Mouse (Mus musculus) MEL (cell line): Measurements from ENCODE around the gene Tdo2. TPM values are rescaled to one million over a fixed set of nuclear protein-coding genes. Genes with fewer than 3 reads are reported as not detected.

Experiments used
- DNase-seq: peaks from one replicate; pipeline ENCODE4 v3.0.0; 2011; ENCODE audit warnings: low read depth, low spot score
- H3K27ac ChIP-seq: 2 replicates; pipeline ENCODE4 v1.5.1; 2012; ENCODE audit warnings: low read depth, mild to moderate bottlenecking, control low read depth, low read length, moderate library complexity; ENCODE audit not compliant: control insufficient read depth
- H3K27me3 ChIP-seq, 2 experiments: fragments of 150-350 bp in 1 of 2; sonication (generic) in 1 of 2; 2 replicates each; pipeline ENCODE4 v1.6.1; 2012; ENCODE audit warnings: low read length in 2 of 2, mild to moderate bottlenecking in 2 of 2, improper control_type of control experiment in 1 of 2, moderate library complexity in 1 of 2; ENCODE audit not compliant: insufficient read depth in 2 of 2, control insufficient read depth in 1 of 2
- H3K36me3 ChIP-seq, 2 experiments: 2 replicates each; pipeline ENCODE4 v1.6.1; 2012 to 2014; ENCODE audit warnings: low read length in 2 of 2, improper control_type of control experiment in 1 of 2, inconsistent platforms in 1 of 2, mild to moderate bottlenecking in 1 of 2; ENCODE audit not compliant: insufficient read depth in 2 of 2, control insufficient read depth in 1 of 2
- H3K4me1 ChIP-seq, 2 experiments: fragments of 150-350 bp in 1 of 2; sonication (generic) in 1 of 2; 2 replicates each; pipeline ENCODE4 v1.6.1; 2012; ENCODE audit warnings: low read length in 2 of 2, improper control_type of control experiment in 1 of 2, mild to moderate bottlenecking in 1 of 2; ENCODE audit not compliant: insufficient read depth in 2 of 2, control insufficient read depth in 1 of 2
- H3K4me3 ChIP-seq, 2 experiments: fragments of 150-350 bp in 1 of 2; sonication (generic) in 1 of 2; 2 replicates each; pipeline ENCODE4 v1.5.1; 2012; ENCODE audit warnings: low read depth in 2 of 2, low read length in 2 of 2, mild to moderate bottlenecking in 2 of 2, moderate library complexity in 2 of 2, control low read depth in 1 of 2, improper control_type of control experiment in 1 of 2; ENCODE audit not compliant: control insufficient read depth in 1 of 2, insufficient read depth in 1 of 2
- H3K79me2 ChIP-seq: 2 replicates; pipeline ENCODE4 v1.6.1; 2012; ENCODE audit warnings: mild to moderate bottlenecking, low read length, moderate library complexity; ENCODE audit not compliant: control insufficient read depth, poor library complexity, insufficient read depth
- H3K9ac ChIP-seq: 2 replicates; pipeline ENCODE4 v1.6.1; 2012; ENCODE audit warnings: low read depth, mild to moderate bottlenecking, control low read depth, low read length, moderate library complexity; ENCODE audit not compliant: control insufficient read depth, poor library complexity, severe bottlenecking
- H3K9me3 ChIP-seq: fragments of 150-350 bp; sonication (generic); replicated peaks from 2 replicates; pipeline ENCODE4 v1.6.1; 2012; ENCODE audit warnings: mild to moderate bottlenecking, low read length, improper control_type of control experiment, moderate library complexity; ENCODE audit not compliant: insufficient read depth
- BHLHE40 ChIP-seq: IDR thresholded peaks from 2 replicates; pipeline ENCODE4 v1.6.1; 2012; ENCODE audit warnings: low read depth, mild to moderate bottlenecking, inconsistent platforms, low read length, improper control_type of control experiment, borderline replicate concordance
- CHD1 ChIP-seq: IDR thresholded peaks from 2 replicates; pipeline ENCODE4 v1.6.1; 2012; ENCODE audit warnings: low read depth, mild to moderate bottlenecking, inconsistent platforms, low read length, improper control_type of control experiment
- CHD2 ChIP-seq: IDR thresholded peaks from 2 replicates; pipeline ENCODE4 v1.6.1; 2011; ENCODE audit warnings: low read length, improper control_type of control experiment
- CTCF ChIP-seq, 3 experiments: IDR thresholded peaks in 2 of 3; conservative IDR thresholded peaks in 1 of 3; 2 replicates each; pipeline ENCODE4 v1.5.1; 2011 to 2012; ENCODE audit warnings: low read length in 3 of 3, low read depth in 2 of 3, mild to moderate bottlenecking in 2 of 3, improper control_type of control experiment in 1 of 3, inconsistent platforms in 1 of 3, mixed read lengths in 1 of 3, moderate library complexity in 1 of 3; ENCODE audit not compliant: control insufficient read depth in 1 of 3, insufficient read depth in 1 of 3, poor library complexity in 1 of 3, severe bottlenecking in 1 of 3
- E2F4 ChIP-seq: IDR thresholded peaks from 2 replicates; pipeline ENCODE4 v1.6.1; 2011; ENCODE audit warnings: low read depth, low read length, improper control_type of control experiment, borderline replicate concordance
- EP300 ChIP-seq, 2 experiments: IDR thresholded peaks; 2 replicates each; pipeline ENCODE4 v1.6.1; 2011; ENCODE audit warnings: improper control_type of control experiment in 2 of 2, low read length in 2 of 2, low read depth in 1 of 2, mild to moderate bottlenecking in 1 of 2
- ETS1 ChIP-seq: IDR thresholded peaks from 2 replicates; pipeline ENCODE4 v1.6.1; 2012; ENCODE audit warnings: low read depth, mild to moderate bottlenecking, inconsistent platforms, low read length, improper control_type of control experiment, moderate library complexity
- GABPA ChIP-seq: IDR thresholded peaks from 2 replicates; pipeline ENCODE4 v1.6.1; 2012; ENCODE audit warnings: low read depth, mild to moderate bottlenecking, inconsistent platforms, low read length, improper control_type of control experiment, moderate library complexity
- GATA1 ChIP-seq: IDR thresholded peaks from 2 replicates; pipeline ENCODE4 v1.6.1; 2011; ENCODE audit warnings: low read depth, low read length, improper control_type of control experiment
- JUND ChIP-seq: IDR thresholded peaks from 2 replicates; pipeline ENCODE4 v1.6.1; 2011; ENCODE audit warnings: low read depth, mild to moderate bottlenecking, improper control_type of control experiment, low read length
- MAFK ChIP-seq: IDR thresholded peaks from 2 replicates; pipeline ENCODE4 v1.6.1; 2011; ENCODE audit warnings: low read depth, mild to moderate bottlenecking, low read length, improper control_type of control experiment, borderline replicate concordance
- MAZ ChIP-seq: IDR thresholded peaks from 2 replicates; pipeline ENCODE4 v1.6.1; 2012; ENCODE audit warnings: low read depth, mild to moderate bottlenecking, inconsistent platforms, low read length, improper control_type of control experiment
- MXI1 ChIP-seq: IDR thresholded peaks from 2 replicates; pipeline ENCODE4 v1.6.1; 2011; ENCODE audit warnings: mild to moderate bottlenecking, low read depth, low read length, improper control_type of control experiment
- MYC ChIP-seq: IDR thresholded peaks from 2 replicates; pipeline ENCODE4 v1.6.1; 2011; ENCODE audit warnings: low read depth, mild to moderate bottlenecking, low read length, improper control_type of control experiment, moderate library complexity
- NELFE ChIP-seq: IDR thresholded peaks from 2 replicates; pipeline ENCODE4 v1.6.1; 2011; ENCODE audit warnings: low read depth, low read length, improper control_type of control experiment
- POLR2AphosphoS2 ChIP-seq: IDR thresholded peaks from 2 replicates; pipeline ENCODE4 v1.6.1; 2011; ENCODE audit warnings: low read length, improper control_type of control experiment
- RAD21 ChIP-seq: IDR thresholded peaks from 2 replicates; pipeline ENCODE4 v1.6.1; 2011; ENCODE audit warnings: mild to moderate bottlenecking, low read depth, low read length, improper control_type of control experiment
- SIN3A ChIP-seq: IDR thresholded peaks from 2 replicates; pipeline ENCODE4 v1.6.1; 2012; ENCODE audit warnings: low read length, improper control_type of control experiment, inconsistent platforms
- SMC3 ChIP-seq: IDR thresholded peaks from 2 replicates; pipeline ENCODE4 v1.6.1; 2011; ENCODE audit warnings: low read depth, low read length, improper control_type of control experiment
- TAL1 ChIP-seq: IDR thresholded peaks from 2 replicates; pipeline ENCODE4 v1.6.1; 2012; ENCODE audit warnings: mild to moderate bottlenecking, inconsistent platforms, low read length, moderate library complexity, mixed read lengths
- TBP ChIP-seq: IDR thresholded peaks from 2 replicates; pipeline ENCODE4 v1.8.0; 2011; ENCODE audit warnings: low read depth, low read length, improper control_type of control experiment
- TCF12 ChIP-seq: IDR thresholded peaks from 2 replicates; pipeline ENCODE4 v1.6.1; 2014; ENCODE audit warnings: low read depth, mild to moderate bottlenecking, inconsistent platforms, low read length, improper control_type of control experiment, moderate library complexity
- UBTF ChIP-seq: IDR thresholded peaks from 2 replicates; pipeline ENCODE4 v1.6.1; 2012; ENCODE audit warnings: low read depth, mild to moderate bottlenecking, inconsistent platforms, low read length, improper control_type of control experiment, moderate library complexity, borderline replicate concordance; ENCODE audit not compliant: insufficient read depth
- USF1 ChIP-seq: IDR thresholded peaks from 2 replicates; pipeline ENCODE4 v1.6.1; 2014; ENCODE audit warnings: low read depth, mild to moderate bottlenecking, inconsistent platforms, low read length, improper control_type of control experiment, moderate library complexity
- USF2 ChIP-seq, 2 experiments: IDR thresholded peaks; 2 replicates each; pipeline ENCODE4 v1.6.1; 2011 to 2012; ENCODE audit warnings: improper control_type of control experiment in 2 of 2, low read length in 2 of 2, borderline replicate concordance in 1 of 2, inconsistent platforms in 1 of 2, low read depth in 1 of 2, mild to moderate bottlenecking in 1 of 2; ENCODE audit not compliant: insufficient read depth in 1 of 2
- ZC3H11A ChIP-seq: IDR thresholded peaks from 2 replicates; pipeline ENCODE4 v1.6.1; 2012; ENCODE audit warnings: low read depth, mild to moderate bottlenecking, inconsistent platforms, low read length, improper control_type of control experiment
- ZKSCAN1 ChIP-seq: IDR thresholded peaks from 2 replicates; pipeline ENCODE4 v1.6.1; 2012; ENCODE audit warnings: low read depth, mild to moderate bottlenecking, inconsistent platforms, low read length, improper control_type of control experiment, moderate library complexity
- ZMIZ1 ChIP-seq: IDR thresholded peaks from 2 replicates; pipeline ENCODE4 v1.6.1; 2012; ENCODE audit warnings: low read depth, mild to moderate bottlenecking, inconsistent platforms, low read length, improper control_type of control experiment, moderate library complexity
- ZNF384 ChIP-seq: IDR thresholded peaks from 2 replicates; pipeline ENCODE4 v1.6.1; 2012; ENCODE audit warnings: low read depth, mild to moderate bottlenecking, inconsistent platforms, low read length, improper control_type of control experiment
- polyA plus RNA-seq, 2 experiments: library from polyadenylated mRNA; stranded (reverse) in 1 of 2; unstranded in 1 of 2; fragments of >175 nt in 1 of 2; fragments of >200 nt in 1 of 2; gene quantifications; 2 replicates each; pipeline versions ENCODE4 v1.2.1 to v1.2.4; 2012; ENCODE audit warnings: low replicate concordance in 2 of 2, low read depth in 1 of 2; ENCODE audit not compliant: insufficient read length in 2 of 2, insufficient read depth in 1 of 2, missing spikeins in 1 of 2
- total RNA-seq: library from RNA; depleted of rRNA; stranded (reverse); fragments of 300-350 nt; gene quantifications from 2 replicates; pipeline ENCODE4 v1.2.3, GENCODE M21; 2012

Gene Tdo2
- total and polyA plus RNA-seq, 3 experiments, result not detected

DNA sequence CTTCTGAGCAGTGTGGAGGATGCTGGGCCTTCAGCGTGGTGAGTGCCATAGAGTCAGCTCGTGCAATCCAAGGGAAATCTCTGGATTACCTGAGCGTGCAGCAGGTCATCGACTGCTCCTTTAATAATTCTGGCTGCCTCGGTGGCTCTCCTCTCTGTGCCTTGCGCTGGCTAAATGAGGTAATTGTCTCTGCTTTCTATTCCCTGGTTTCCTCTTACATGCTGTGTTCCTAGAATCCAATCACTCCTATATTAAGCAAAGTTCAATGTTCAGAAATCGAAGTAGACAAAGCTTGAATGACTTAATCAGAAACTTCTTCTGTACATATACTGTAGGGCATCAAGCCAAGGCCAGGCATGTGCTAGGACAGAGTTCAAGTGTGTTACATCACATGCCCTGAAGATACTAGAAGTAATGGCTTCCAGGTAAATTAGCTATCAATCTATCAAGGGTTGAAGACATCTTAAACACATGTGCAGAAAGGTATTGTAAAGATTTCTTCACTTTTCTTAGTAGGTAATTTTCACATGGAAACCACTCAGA lies 31.1 kb downstream of the Tdo2 start:
- Histone ChIP-seq H3K4me3 (no peak overlapping the region), H3K9me3 (no peaks in the 10 kb centered on the region), H3K36me3 (no peaks in the 10 kb centered on the region), H3K27ac (no peak overlapping the region), H3K9ac (no peak overlapping the region), H3K4me1 (no peaks in the 10 kb centered on the region), H3K27me3 (no peaks in the 10 kb centered on the region), H3K79me2 (no peaks in the 10 kb centered on the region)
- no peak for TF ChIP-seq EP300 (IDR thresholded peaks at IDR 0.05; ENCODE audit: low read depth in 1 of 2, low read length in 2 of 2)
- TF ChIP-seq SMC3, result no peak
- TF ChIP-seq GATA1, result no peak
- TF ChIP-seq BHLHE40, result no peak
- TF ChIP-seq MYC, result no peak
- TF ChIP-seq CHD1, result no peak
- TF ChIP-seq CHD2, result no peak
- no peak for TF ChIP-seq ZNF384
- TF ChIP-seq ZC3H11A, result no peak
- no peak for TF ChIP-seq POLR2AphosphoS2
- no peak for TF ChIP-seq UBTF
- no peak for TF ChIP-seq NELFE
- TF ChIP-seq TBP, result no peak
- TF ChIP-seq SIN3A, result no peak
- no peak for TF ChIP-seq CTCF (IDR thresholded peaks at IDR 0.05 in 2 of 3, conservative IDR thresholded peaks at IDR 0.05 in 1 of 3; ENCODE audit: control insufficient read depth in 1 of 3, insufficient read depth in 1 of 3, low read depth in 2 of 3, low read length in 3 of 3, poor library complexity in 1 of 3, severe bottlenecking in 1 of 3)
- no peak for TF ChIP-seq JUND
- TF ChIP-seq MAZ, result no peak
- no peak for TF ChIP-seq RAD21
- DNase-seq, result no peak

DNA sequence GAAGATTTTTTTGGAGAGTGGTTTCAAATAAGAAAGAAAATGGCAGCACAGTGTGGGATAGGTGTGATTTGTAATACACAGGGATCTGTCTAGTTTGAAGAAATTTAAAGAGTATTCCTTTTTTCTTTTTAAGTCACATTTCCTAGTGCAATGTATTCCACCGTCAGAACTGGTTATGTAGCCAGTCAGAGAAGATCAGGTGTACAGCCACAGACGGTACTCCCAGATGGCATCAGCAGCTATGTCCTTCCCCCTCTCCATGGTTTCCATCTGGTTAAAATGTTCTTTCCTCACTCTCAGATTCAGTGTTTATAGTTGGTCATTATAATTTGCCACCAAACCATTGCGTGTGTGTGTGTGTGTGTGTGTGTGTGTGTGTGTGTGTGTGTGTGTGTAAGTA lies 32.9 kb downstream of the Tdo2 start:
- Histone ChIP-seq H3K36me3 (no peaks in the 10 kb centered on the region), H3K79me2 (no peaks in the 10 kb centered on the region), H3K4me3 (no peak overlapping the region), H3K9me3 (no peaks in the 10 kb centered on the region), H3K4me1 (no peaks in the 10 kb centered on the region), H3K27ac (no peak overlapping the region), H3K27me3 (no peaks in the 10 kb centered on the region), H3K9ac (no peak overlapping the region)
- TF ChIP-seq ZNF384 (no peak), EP300 (IDR thresholded peaks at IDR 0.05; ENCODE audit: low read depth in 1 of 2, low read length in 2 of 2) (no peak), MAZ (no peak), USF1 (no peak), ZKSCAN1 (no peak), E2F4 (no peak), ETS1 (no peak), MYC (no peak), RAD21 (no peak), USF2 (IDR thresholded peaks at IDR 0.05; ENCODE audit: borderline replicate concordance in 1 of 2, insufficient read depth in 1 of 2, low read depth in 1 of 2, low read length in 2 of 2) (no peak), MAFK (no peak), TAL1 (no peak), NELFE (no peak), CHD1 (no peak), UBTF (no peak), GABPA (no peak), JUND (no peak), MXI1 (no peak), ZMIZ1 (no peak), TCF12 (no peak)
- no peak for DNase-seq
